Mouse (Mus musculus): ENCODE data around the gene Nlrp3. TPM values are rescaled to one million over a fixed set of nuclear protein-coding genes. Genes with fewer than 3 reads are reported as not detected.

Nlrp3 gene
- polyA plus RNA-seq, 1 experiment from 2014 or later, result 0.35 TPM

DNA sequence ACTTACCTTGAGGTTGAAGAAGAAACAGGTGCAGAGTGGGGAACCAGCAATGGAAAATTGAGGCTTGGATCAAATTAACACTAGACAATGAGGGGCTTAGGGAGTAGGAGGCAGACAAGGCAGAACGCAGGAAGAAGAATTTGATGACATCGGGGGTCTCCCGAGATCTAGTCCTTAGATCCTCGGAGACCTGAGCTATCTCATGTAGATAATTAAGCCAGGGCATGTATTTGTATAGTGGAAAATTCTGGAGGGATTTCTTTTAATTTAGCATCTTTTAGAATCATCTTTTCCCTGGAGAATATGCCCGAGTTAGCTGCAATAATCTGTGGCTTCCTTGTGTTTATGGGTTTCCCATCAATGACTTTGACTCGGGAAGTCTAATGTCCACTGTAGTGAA, 51.8 kb downstream of the Nlrp3 start, which contains the start of gene Olfr223:
Gene Olfr223, minus strand, starts transcription at position 101 of the 400 bp plus-strand sequence.
- WGBS, result 79% methylated on average over 6 of the region's 6 CpGs

DNA sequence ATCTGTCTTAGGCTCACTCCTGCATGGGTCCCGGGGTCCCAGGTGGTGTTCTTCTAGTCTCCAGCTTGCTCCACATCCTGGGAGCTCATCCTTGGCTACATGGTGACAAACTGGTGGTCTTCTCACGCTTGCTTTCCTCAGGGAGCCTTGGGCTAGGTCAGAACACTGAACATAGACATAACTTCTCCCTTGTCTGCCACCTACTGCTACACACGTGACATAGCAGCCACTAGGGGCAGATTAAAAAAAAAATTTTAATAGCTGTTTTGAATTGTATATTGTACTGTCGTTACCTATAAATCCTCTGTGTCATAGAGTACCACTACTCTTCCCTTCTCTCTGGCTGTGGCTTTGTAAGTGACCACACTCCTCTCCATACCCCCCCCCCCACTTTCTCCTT, 54.7 kb downstream of the Nlrp3 start:
- no peak for ATAC-seq
- Histone ChIP-seq H3K9me3 (ENCODE audit: control insufficient read depth, low read length) (no peaks in the 10 kb centered on the region), H3K27ac (ENCODE audit: low read length) (no peak overlapping the region), H3K4me3 (ENCODE audit: low read length) (no peak overlapping the region), H3K4me2 (ENCODE audit: low read depth, low read length) (no peak overlapping the region), H3K27me3 (replicated peaks; ENCODE audit: control insufficient read depth, insufficient read depth, low read length) (no peaks in the 10 kb centered on the region), H3K36me3 (ENCODE audit: control insufficient read depth, insufficient read depth, low read length) (no peaks in the 10 kb centered on the region), H3K9ac (ENCODE audit: low read depth, low read length) (no peak overlapping the region), H3K4me1 (ENCODE audit: control insufficient read depth, insufficient read depth, low read length) (no peaks in the 10 kb centered on the region)
- 42% methylated on average over 4 of the region's 4 CpGs for WGBS

More for the DNA sequence above, 51.8 kb downstream of the Nlrp3 start, which contains the start of gene Olfr223:
- Histone ChIP-seq H3K9ac (ENCODE audit: low read depth, low read length) (no peak within 1 kb of the TSS), H3K9me3 (ENCODE audit: control insufficient read depth, low read length) (no peaks in the 10 kb centered on the region), H3K36me3 (ENCODE audit: control insufficient read depth, insufficient read depth, low read length) (no peaks in the 10 kb centered on the region), H3K27me3 (replicated peaks; ENCODE audit: control insufficient read depth, insufficient read depth, low read length) (no peaks in the 10 kb centered on the region), H3K4me3 (ENCODE audit: low read length) (no peak within 1 kb of the TSS), H3K4me2 (ENCODE audit: low read depth, low read length) (no peak within 1 kb of the TSS), H3K27ac (ENCODE audit: low read length) (no peak within 1 kb of the TSS), H3K4me1 (ENCODE audit: control insufficient read depth, insufficient read depth, low read length) (no peaks in the 10 kb centered on the region)
- no peak for ATAC-seq

DNA sequence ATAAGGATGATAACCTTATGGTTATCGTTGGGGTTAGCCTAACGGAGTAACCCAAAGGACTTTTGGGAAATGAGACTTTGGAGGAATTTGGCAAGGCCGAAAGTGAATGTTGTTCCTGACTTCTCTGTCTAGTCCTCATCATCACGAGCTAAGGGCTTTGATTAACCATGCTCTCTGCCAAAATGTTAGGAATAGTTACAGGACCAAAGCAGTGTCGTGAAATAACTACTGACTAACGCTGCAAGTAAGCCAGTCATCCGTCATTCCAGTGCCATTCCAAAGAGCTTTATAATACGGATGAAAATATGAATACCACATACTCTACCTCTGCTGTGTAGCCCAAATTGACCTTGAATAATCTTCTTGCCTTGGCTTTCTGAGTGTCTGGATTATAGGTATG, 55.6 kb downstream of the Nlrp3 start:
- H3K9me3 ChIP-seq (ENCODE audit: control insufficient read depth, low read length), result no peaks in the 10 kb centered on the region
- no peak overlapping the region for H3K9ac ChIP-seq (ENCODE audit: low read depth, low read length)
- no peak overlapping the region for H3K4me3 ChIP-seq (ENCODE audit: low read length)
- ATAC-seq, result no peak
- WGBS, result 82% methylated on average over 8 of the region's 8 CpGs
- no peak overlapping the region for H3K27ac ChIP-seq (ENCODE audit: low read length)
- no peaks in the 10 kb centered on the region for H3K27me3 ChIP-seq (replicated peaks; ENCODE audit: control insufficient read depth, insufficient read depth, low read length)
- no peaks in the 10 kb centered on the region for H3K4me1 ChIP-seq (ENCODE audit: control insufficient read depth, insufficient read depth, low read length)
- no peak overlapping the region for H3K4me2 ChIP-seq (ENCODE audit: low read depth, low read length)
- H3K36me3 ChIP-seq (ENCODE audit: control insufficient read depth, insufficient read depth, low read length), result no peaks in the 10 kb centered on the region

DNA sequence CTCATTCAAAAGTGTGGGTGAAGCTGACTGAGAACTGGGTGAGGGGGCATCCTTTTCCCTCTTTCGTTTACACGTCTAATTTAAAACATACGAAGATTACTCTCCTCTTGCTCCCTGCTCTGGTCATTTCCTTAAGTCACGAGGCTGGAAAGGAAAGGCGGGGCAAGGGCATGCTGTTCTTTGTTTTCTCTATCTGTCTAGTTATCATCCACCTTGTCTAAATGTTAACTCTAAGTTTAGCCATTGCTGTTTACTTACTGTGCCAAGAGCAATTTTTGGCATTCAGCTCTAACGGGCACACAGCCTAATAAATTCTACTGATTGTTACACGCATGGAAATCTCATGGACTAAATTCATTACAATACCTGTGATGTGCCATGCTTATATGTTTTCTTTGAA, 57.8 kb downstream of the Nlrp3 start:
- Histone ChIP-seq H3K9ac (ENCODE audit: low read depth, low read length) (no peak overlapping the region), H3K4me3 (ENCODE audit: low read length) (no peak overlapping the region), H3K4me1 (ENCODE audit: control insufficient read depth, insufficient read depth, low read length) (no peaks in the 10 kb centered on the region), H3K36me3 (ENCODE audit: control insufficient read depth, insufficient read depth, low read length) (no peaks in the 10 kb centered on the region), H3K4me2 (ENCODE audit: low read depth, low read length) (no peak overlapping the region), H3K27me3 (replicated peaks; ENCODE audit: control insufficient read depth, insufficient read depth, low read length) (no peaks in the 10 kb centered on the region), H3K9me3 (ENCODE audit: control insufficient read depth, low read length) (no peaks in the 10 kb centered on the region), H3K27ac (ENCODE audit: low read length) (no peak overlapping the region)
- WGBS, result 44% methylated on average over 7 of the region's 7 CpGs
- ATAC-seq, result no peak

DNA sequence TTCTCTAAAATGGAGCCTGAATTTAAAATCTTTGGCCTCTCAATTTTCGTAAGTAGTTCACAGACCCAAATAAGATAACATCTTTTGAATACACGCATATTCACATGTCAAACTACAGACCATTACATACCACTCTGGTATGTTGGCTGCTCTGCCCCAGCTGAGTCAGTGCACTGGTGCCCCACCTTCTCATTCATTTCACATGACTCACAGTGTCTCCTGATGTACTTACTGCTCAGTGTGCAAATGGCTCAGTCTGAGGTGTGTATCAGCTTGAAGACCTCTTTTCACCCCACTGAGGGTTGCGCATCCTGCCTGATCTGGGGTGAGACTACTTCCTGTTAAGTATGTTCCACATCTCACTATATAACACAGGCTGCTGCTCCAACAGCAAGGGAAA, 59.5 kb downstream of the Nlrp3 start:
- ATAC-seq, result no peak
- Histone ChIP-seq H3K4me3 (ENCODE audit: low read length) (no peak overlapping the region), H3K4me2 (ENCODE audit: low read depth, low read length) (no peak overlapping the region), H3K36me3 (ENCODE audit: control insufficient read depth, insufficient read depth, low read length) (no peaks in the 10 kb centered on the region), H3K9ac (ENCODE audit: low read depth, low read length) (no peak overlapping the region), H3K4me1 (ENCODE audit: control insufficient read depth, insufficient read depth, low read length) (no peaks in the 10 kb centered on the region), H3K27ac (ENCODE audit: low read length) (no peak overlapping the region), H3K9me3 (ENCODE audit: control insufficient read depth, low read length) (no peaks in the 10 kb centered on the region), H3K27me3 (replicated peaks; ENCODE audit: control insufficient read depth, insufficient read depth, low read length) (no peaks in the 10 kb centered on the region)
- WGBS, result 82% methylated on average over 3 of the region's 3 CpGs

DNA sequence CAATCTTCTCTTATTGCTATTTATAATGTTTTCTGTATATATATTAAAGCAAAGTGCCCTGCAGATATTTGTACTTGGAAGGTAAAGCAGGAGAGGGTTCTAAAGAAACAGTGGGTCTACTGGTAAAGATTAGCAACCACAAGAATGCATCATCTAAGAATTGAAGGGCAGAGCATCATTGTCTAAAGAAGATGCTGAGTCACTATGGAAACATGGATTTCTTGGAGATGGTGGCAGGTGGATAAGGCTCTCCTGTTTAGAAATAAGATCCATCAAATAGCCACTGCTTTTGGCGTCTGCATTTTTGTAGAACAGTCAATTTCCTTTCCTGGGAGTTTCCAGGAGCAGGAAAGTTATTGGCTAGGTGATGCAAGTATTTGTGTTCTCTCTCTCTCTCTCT, 60.9 kb downstream of the Nlrp3 start:
- Histone ChIP-seq H3K9ac (ENCODE audit: low read depth, low read length) (no peak overlapping the region), H3K36me3 (ENCODE audit: control insufficient read depth, insufficient read depth, low read length) (no peaks in the 10 kb centered on the region), H3K4me2 (ENCODE audit: low read depth, low read length) (no peak overlapping the region), H3K9me3 (ENCODE audit: control insufficient read depth, low read length) (no peaks in the 10 kb centered on the region), H3K4me1 (ENCODE audit: control insufficient read depth, insufficient read depth, low read length) (no peaks in the 10 kb centered on the region), H3K27me3 (replicated peaks; ENCODE audit: control insufficient read depth, insufficient read depth, low read length) (no peaks in the 10 kb centered on the region), H3K4me3 (ENCODE audit: low read length) (no peak overlapping the region), H3K27ac (ENCODE audit: low read length) (no peak overlapping the region)
- no peak for ATAC-seq
- WGBS, result 29% methylated on average over 1 of the region's 1 CpGs

DNA sequence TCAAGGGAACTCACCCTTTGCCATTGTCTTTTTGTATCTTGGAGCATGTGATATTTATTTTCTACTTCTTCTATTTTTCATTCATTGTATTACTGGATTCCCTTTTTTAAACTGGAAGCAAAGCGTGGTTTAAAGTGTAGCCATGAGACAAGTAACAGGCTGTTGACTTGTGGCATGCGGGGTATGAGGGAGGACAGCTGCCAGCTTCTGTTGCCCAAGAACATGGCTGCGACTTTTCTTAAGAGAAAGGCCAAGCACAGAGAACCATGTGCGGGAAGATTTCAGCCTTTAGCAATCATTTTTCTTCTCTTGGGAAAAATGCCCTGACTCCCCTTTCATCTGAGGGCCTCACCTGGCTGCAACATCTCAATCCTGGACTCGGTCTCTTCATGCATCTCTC, 70.3 kb downstream of the Nlrp3 start:
- Histone ChIP-seq H3K27ac (ENCODE audit: low read length) (no peak overlapping the region), H3K27me3 (replicated peaks; ENCODE audit: control insufficient read depth, insufficient read depth, low read length) (no peaks in the 10 kb centered on the region), H3K4me2 (ENCODE audit: low read depth, low read length) (no peak overlapping the region), H3K9ac (ENCODE audit: low read depth, low read length) (no peak overlapping the region), H3K9me3 (ENCODE audit: control insufficient read depth, low read length) (no peaks in the 10 kb centered on the region), H3K4me3 (ENCODE audit: low read length) (no peak overlapping the region), H3K4me1 (ENCODE audit: control insufficient read depth, insufficient read depth, low read length) (no peaks in the 10 kb centered on the region), H3K36me3 (ENCODE audit: control insufficient read depth, insufficient read depth, low read length) (no peaks in the 10 kb centered on the region)
- 71% methylated on average over 5 of the region's 5 CpGs for WGBS
- ATAC-seq, result no peak

DNA sequence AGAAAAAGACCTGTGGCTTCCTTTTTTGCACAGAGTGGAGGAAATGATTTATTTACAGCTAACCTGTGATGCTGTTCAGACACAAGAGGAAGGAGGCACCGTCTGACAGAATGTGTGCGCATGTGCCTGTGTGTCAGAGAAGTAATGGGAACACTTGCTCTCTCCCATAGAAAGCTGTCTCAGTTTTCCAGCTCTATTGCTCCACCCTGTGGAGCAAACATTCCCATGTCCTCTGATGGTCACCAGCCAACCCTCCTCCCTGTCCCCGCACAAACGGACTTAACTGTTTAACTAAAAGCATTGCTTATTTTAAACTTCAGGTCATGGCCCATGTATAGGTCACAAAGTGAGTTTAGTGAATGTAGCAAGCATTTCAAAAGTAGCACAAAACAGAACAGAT, 72.8 kb downstream of the Nlrp3 start:
- no peak overlapping the region for H3K4me2 ChIP-seq (ENCODE audit: low read depth, low read length)
- no peak for ATAC-seq
- no peaks in the 10 kb centered on the region for H3K36me3 ChIP-seq (ENCODE audit: control insufficient read depth, insufficient read depth, low read length)
- no peak overlapping the region for H3K27ac ChIP-seq (ENCODE audit: low read length)
- H3K4me3 ChIP-seq (ENCODE audit: low read length), result no peak overlapping the region
- H3K9me3 ChIP-seq (ENCODE audit: control insufficient read depth, low read length), result no peaks in the 10 kb centered on the region
- H3K9ac ChIP-seq (ENCODE audit: low read depth, low read length), result no peak overlapping the region
- no peaks in the 10 kb centered on the region for H3K27me3 ChIP-seq (replicated peaks; ENCODE audit: control insufficient read depth, insufficient read depth, low read length)
- 27% methylated on average over 4 of the region's 4 CpGs for WGBS
- H3K4me1 ChIP-seq (ENCODE audit: control insufficient read depth, insufficient read depth, low read length), result no peaks in the 10 kb centered on the region

Other genes with a start within 250 kb of the Nlrp3 start
- 4.2 and 4.4 TPM in 2 replicates for gene Wnt9a, start 234.6 kb upstream of the Nlrp3 start, polyA plus RNA-seq (2015; fragmentation: Nextera tagmentation; extraction: Ambion mirVana)
- not detected in 2 replicates for gene Prss38, start 165.9 kb upstream of the Nlrp3 start, polyA plus RNA-seq (2015; fragmentation: Nextera tagmentation; extraction: Ambion mirVana)
- 7.4 and 8.1 TPM in 2 replicates for gene Jmjd4, start 91.5 kb upstream of the Nlrp3 start, polyA plus RNA-seq (2015; fragmentation: Nextera tagmentation; extraction: Ambion mirVana)
- gene Snap47, start 90.4 kb upstream of the Nlrp3 start, polyA plus RNA-seq (2015; fragmentation: Nextera tagmentation; extraction: Ambion mirVana), result 74.4 and 76.8 TPM in 2 replicates
- 4.3 and 4.6 TPM in 2 replicates for gene Zfp867, start 69.1 kb upstream of the Nlrp3 start, polyA plus RNA-seq (2015; fragmentation: Nextera tagmentation; extraction: Ambion mirVana)
- 13.8 and 14.7 TPM in 2 replicates for gene Zkscan17, start 14.8 kb upstream of the Nlrp3 start, polyA plus RNA-seq (2015; fragmentation: Nextera tagmentation; extraction: Ambion mirVana)
- not detected in 2 replicates for gene Olfr222, start 34.7 kb downstream of the Nlrp3 start, polyA plus RNA-seq (2015; fragmentation: Nextera tagmentation; extraction: Ambion mirVana)
- gene Olfr223, start 51.7 kb downstream of the Nlrp3 start, polyA plus RNA-seq (2015; fragmentation: Nextera tagmentation; extraction: Ambion mirVana), result not detected in 2 replicates
- 23.9 and 25.2 TPM in 2 replicates for gene Mprip, start 119.7 kb downstream of the Nlrp3 start, polyA plus RNA-seq (2015; fragmentation: Nextera tagmentation; extraction: Ambion mirVana)
- gene Pld6, start 246.1 kb downstream of the Nlrp3 start, polyA plus RNA-seq (2015; fragmentation: Nextera tagmentation; extraction: Ambion mirVana), result 2.7 and 4.0 TPM in 2 replicates

Data from intestine, embryonic 16.5 days (tissue).